Mouse (Mus musculus) liver, adult 2 months (tissue): ENCODE measurements around the gene Smim23.

Experiments used
- CTCF ChIP-seq: fragments of 200-500 bp; IDR thresholded peaks from 2 replicates; pipeline ENCODE4 v1.5.1; 2011; ENCODE audit warnings: low read depth, low read length, control low read depth
- POLR2A ChIP-seq: fragments of 200-500 bp; IDR thresholded peaks from 2 replicates; pipeline ENCODE4 v1.6.1; 2011; ENCODE audit warnings: low read length, control low read depth; ENCODE audit not compliant: insufficient read depth; ENCODE audit errors: extremely low read depth

DNA sequence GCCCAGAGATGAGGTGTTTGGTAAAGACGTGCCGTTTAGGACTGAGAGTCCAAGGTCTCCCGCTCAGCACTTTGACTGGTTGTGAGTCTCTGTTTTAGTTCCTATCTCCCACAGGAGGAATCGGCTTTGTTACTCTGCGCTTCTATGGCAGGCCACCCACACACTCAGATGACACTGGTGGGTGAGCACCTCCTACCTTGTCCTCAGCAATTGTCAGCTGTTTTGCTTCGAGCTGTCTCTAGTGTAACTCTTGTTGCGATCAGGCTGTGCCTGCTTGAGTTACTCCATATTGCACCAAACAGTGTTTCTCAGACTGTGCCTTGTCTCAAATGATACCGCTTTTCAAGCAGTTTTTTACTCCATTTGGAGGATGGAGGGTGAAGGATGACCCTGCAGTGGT, 10.1 kb downstream of the Smim23 start:
- TF ChIP-seq POLR2A = no peak
- TF ChIP-seq CTCF = no peak
